Mouse (Mus musculus) forebrain, embryonic 16.5 days (tissue): Measurements from ENCODE around the gene Gm44973. TPM values are rescaled to one million over a fixed set of nuclear protein-coding genes. Genes with fewer than 3 reads are reported as not detected.

Experiments used
- ATAC-seq: fragments of 200-750 bp; cut with Nextera tagmentation; 2 replicates; pipeline ENCODE4 v1.8.0; 2017; ENCODE audit warnings: mild to moderate bottlenecking, moderate library complexity
- H3K27ac ChIP-seq: fragments of 300-500 bp; sonication (generic); 2 replicates; pipeline ENCODE4 v1.5.1; 2014; ENCODE audit warnings: low read length, control low read depth
- H3K27me3 ChIP-seq: fragments of 300-500 bp; sonication (generic); replicated peaks from 2 replicates; pipeline ENCODE4 v1.6.1; 2014; ENCODE audit warnings: low read length; ENCODE audit not compliant: control insufficient read depth, insufficient read depth
- H3K36me3 ChIP-seq: fragments of 300-500 bp; sonication (generic); 2 replicates; pipeline ENCODE4 v1.6.1; 2014; ENCODE audit not compliant: control insufficient read depth, insufficient read depth
- H3K4me1 ChIP-seq: fragments of 300-500 bp; sonication (generic); replicated peaks from 2 replicates; pipeline ENCODE4 v1.6.1; 2014; ENCODE audit warnings: low read length; ENCODE audit not compliant: control insufficient read depth, insufficient read depth
- H3K4me2 ChIP-seq: fragments of 300-500 bp; sonication (generic); 2 replicates; pipeline ENCODE4 v1.6.1; 2014; ENCODE audit warnings: mild to moderate bottlenecking, low read length, control low read depth
- H3K4me3 ChIP-seq: fragments of 300-500 bp; sonication (generic); replicated peaks from 2 replicates; pipeline ENCODE4 v1.5.1; 2014; ENCODE audit warnings: mild to moderate bottlenecking, low read length, control low read depth
- H3K9ac ChIP-seq: fragments of 300-500 bp; sonication (generic); replicated peaks from 2 replicates; pipeline ENCODE4 v1.6.1; 2014; ENCODE audit warnings: low read depth, low read length, control low read depth
- H3K9me3 ChIP-seq: fragments of 300-500 bp; sonication (generic); 2 replicates; pipeline ENCODE4 v1.6.1; 2016; ENCODE audit warnings: low read length; ENCODE audit not compliant: control insufficient read depth
- WGBS: fragments of 180-500 bp; shearing (Covaris S2); extraction: QIAGEN DNeasy Blood & Tissue Kit; methylation state at CpG from one replicate; pipeline ENCODE4 v1.1.7; 2014; 5-methylcytosine and 5-hydroxymethylcytosine counted together
- polyA plus RNA-seq: library from polyadenylated mRNA; unstranded; fragments of >200 nt; fragmentation: Nextera tagmentation; extraction: Ambion mirVana; gene quantifications from 2 replicates; pipeline ENCODE4 v1.2.1, GENCODE M21; 2015

Gm44973 gene
- polyA plus RNA-seq, 1 experiment from 2014 or later: not detected

DNA sequence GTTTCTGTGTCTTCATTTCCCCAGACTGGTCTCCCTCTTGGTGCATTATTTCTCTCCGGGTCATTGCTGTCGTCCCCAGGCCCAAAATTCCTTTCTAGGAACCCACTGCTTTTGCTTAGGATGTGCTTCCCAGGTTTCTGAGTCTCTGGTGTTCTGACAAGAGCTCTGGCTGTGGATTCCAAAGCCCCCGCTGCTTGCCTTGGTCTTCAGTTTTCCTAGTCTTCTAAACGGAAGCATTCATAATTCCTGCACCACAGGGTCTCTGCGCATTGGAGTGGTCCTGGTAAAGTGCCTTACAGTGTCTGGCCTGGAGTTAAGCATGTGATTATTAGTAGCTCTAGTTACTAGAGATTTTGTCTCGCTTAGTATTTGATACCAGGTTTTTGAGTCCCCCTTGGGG lies 65.5 kb downstream of the Gm44973 start:
- Histone ChIP-seq H3K4me2 (peak overlapping the region; percentile 90), H3K27me3 (no peaks in the 10 kb centered on the region), H3K27ac (peak overlapping the region; percentile 86), H3K4me3 (peak overlapping the region; percentile 89), H3K36me3 (peaks cover 21% of the 10 kb centered on the region), H3K9ac (peak overlapping the region; percentile 96), H3K4me1 (peaks cover 21% of the 10 kb centered on the region), H3K9me3 (no peaks in the 10 kb centered on the region)
- no peak for ATAC-seq
- WGBS: 16% methylated on average over 6 of the region's 6 CpGs

DNA sequence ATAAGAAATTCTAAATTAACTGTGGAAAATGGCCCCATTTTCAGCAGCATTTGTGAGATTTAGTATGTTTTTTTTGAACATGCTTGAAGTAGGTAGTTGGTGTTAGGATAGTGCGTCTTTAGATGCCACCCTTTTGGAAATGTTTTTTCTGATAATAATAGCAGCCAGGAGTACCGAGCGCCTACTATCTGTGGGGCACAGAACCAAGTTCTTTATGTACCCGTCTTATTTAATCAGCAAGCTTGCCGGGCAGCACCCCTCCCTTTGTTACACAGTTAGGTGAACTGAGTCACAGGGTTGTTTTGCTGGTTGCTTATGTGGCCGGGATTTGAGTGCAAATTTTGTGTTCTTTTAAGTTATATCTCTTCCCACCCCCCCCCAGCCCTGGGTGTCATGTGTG lies 65.9 kb downstream of the Gm44973 start:
- peak overlapping the region; percentile 89 for H3K4me3 ChIP-seq
- peaks cover 19% of the 10 kb centered on the region for H3K36me3 ChIP-seq
- peaks cover 21% of the 10 kb centered on the region for H3K4me1 ChIP-seq
- peak overlapping the region; percentile 96 for H3K9ac ChIP-seq
- ATAC-seq: no peak
- WGBS: 68% methylated on average over 6 of the region's 6 CpGs
- H3K27ac ChIP-seq: no peak overlapping the region
- peak overlapping the region; percentile 90 for H3K4me2 ChIP-seq
- H3K27me3 ChIP-seq: no peaks in the 10 kb centered on the region
- no peaks in the 10 kb centered on the region for H3K9me3 ChIP-seq

GRCm38 (mm10) chr7:5081939-5082338 lies 66.6 kb downstream of the Gm44973 start:
- no peaks in the 10 kb centered on the region for H3K27me3 ChIP-seq
- H3K36me3 ChIP-seq: peaks cover 13% of the 10 kb centered on the region; the same call in 1 of the 2 replicates
- no peak for ATAC-seq
- H3K4me1 ChIP-seq: peaks cover 21% of the 10 kb centered on the region
- H3K27ac ChIP-seq: no peak overlapping the region
- no peaks in the 10 kb centered on the region for H3K9me3 ChIP-seq
- H3K9ac ChIP-seq: no peak overlapping the region
- WGBS: 100% methylated on average over 2 of the region's 2 CpGs
- no peak overlapping the region for H3K4me3 ChIP-seq
- H3K4me2 ChIP-seq: no peak overlapping the region

Other genes starting within 250 kb of the Gm44973 start
- gene Fam71e2, start 244.2 kb upstream of the Gm44973 start, polyA plus RNA-seq: not detected in 2 replicates
- gene Il11, start 232.6 kb upstream of the Gm44973 start, polyA plus RNA-seq: 0.53 and 1.1 TPM in 2 replicates
- gene Tmem190, start 232.6 kb upstream of the Gm44973 start, polyA plus RNA-seq: not detected in 2 replicates
- 3.3 and 4.1 TPM in 2 replicates for gene Tmem238, start 225.8 kb upstream of the Gm44973 start, polyA plus RNA-seq
- gene Rpl28, start 222.6 kb upstream of the Gm44973 start, polyA plus RNA-seq: 173 and 179 TPM in 2 replicates
- 291 and 311 TPM in 2 replicates for gene Ube2s, start 202.9 kb upstream of the Gm44973 start, polyA plus RNA-seq
- 8.7 and 13.2 TPM in 2 replicates for gene Shisa7, start 170.8 kb upstream of the Gm44973 start, polyA plus RNA-seq
- gene Isoc2b, start 145.2 kb upstream of the Gm44973 start, polyA plus RNA-seq: 3.2 and 4.3 TPM in 2 replicates
- gene Isoc2a, start 138.3 kb upstream of the Gm44973 start, polyA plus RNA-seq: 0.52 and 0.92 TPM in 2 replicates
- 0.25 and 0.60 TPM in 2 replicates for gene Gm36210, start 109.0 kb upstream of the Gm44973 start, polyA plus RNA-seq
- gene Zfp628, start 100.3 kb upstream of the Gm44973 start, polyA plus RNA-seq: 3.4 and 3.9 TPM in 2 replicates
- 32.0 and 38.3 TPM in 2 replicates for gene Nat14, start 93.5 kb upstream of the Gm44973 start, polyA plus RNA-seq
- gene Ssc5d, start 89.7 kb upstream of the Gm44973 start, polyA plus RNA-seq: 0.34 and 0.39 TPM in 2 replicates
- not detected in 2 replicates for gene Sbk2, start 51.1 kb upstream of the Gm44973 start, polyA plus RNA-seq
- gene Sbk3, start 44.3 kb upstream of the Gm44973 start, polyA plus RNA-seq: 0.84 and 0.91 TPM in 2 replicates
- 58.4 and 62.2 TPM in 2 replicates for gene Zfp579, start 19.3 kb upstream of the Gm44973 start, polyA plus RNA-seq
- 10.3 and 11.3 TPM in 2 replicates for gene Zfp524, start 1.1 kb upstream of the Gm44973 start, polyA plus RNA-seq
- gene Fiz1, start 799 bp upstream of the Gm44973 start, polyA plus RNA-seq: 43.7 and 46.1 TPM in 2 replicates
- 5.9 and 6.5 TPM in 2 replicates for gene Zfp865, start 4.9 kb downstream of the Gm44973 start, polyA plus RNA-seq
- 50.5 and 59.1 TPM in 2 replicates for gene Ccdc106, start 5.1 kb downstream of the Gm44973 start, polyA plus RNA-seq
- gene 4632433K11Rik, start 18.6 kb downstream of the Gm44973 start, polyA plus RNA-seq: not detected in 2 replicates
- 8.0 and 9.5 TPM in 2 replicates for gene Zfp784, start 22.9 kb downstream of the Gm44973 start, polyA plus RNA-seq
- gene Zfp580, start 36.0 kb downstream of the Gm44973 start, polyA plus RNA-seq: 52.7 and 62.4 TPM in 2 replicates
- gene U2af2, start 46.6 kb downstream of the Gm44973 start, polyA plus RNA-seq: 125 and 128 TPM in 2 replicates
- gene Epn1, start 64.7 kb downstream of the Gm44973 start, polyA plus RNA-seq: 97.9 and 104 TPM in 2 replicates
- gene Rfpl4, start 101.5 kb downstream of the Gm44973 start, polyA plus RNA-seq: 0.14 TPM in 1 of 2 replicates, not detected in the other
- gene Rasl2-9, start 110.5 kb downstream of the Gm44973 start, polyA plus RNA-seq: 0.32 TPM in 1 of 2 replicates, not detected in the other
- not detected in 2 replicates for gene Vmn1r55, start 134.2 kb downstream of the Gm44973 start, polyA plus RNA-seq
- not detected in 2 replicates for gene Vmn1r56, start 181.3 kb downstream of the Gm44973 start, polyA plus RNA-seq
- not detected in 2 replicates for gene Vmn1r57, start 203.0 kb downstream of the Gm44973 start, polyA plus RNA-seq